Mouse (Mus musculus) megakaryocyte, adult 5-6 weeks (primary cell): ENCODE data around the gene Xpc. TPM values are rescaled to one million over a fixed set of nuclear protein-coding genes. Genes with fewer than 3 reads are reported as not detected.
"Not testable (repeated sequence)": the region's sequence is repeated elsewhere in the genome, so short reads cannot be mapped to it uniquely, and the experiment has no call there.

Source experiments
- ATAC-seq: 2 replicates; pipeline ENCODE4 v1.8.0; 2016; ENCODE audit warnings: mild to moderate bottlenecking, inconsistent platforms; ENCODE audit not compliant: poor library complexity, severe bottlenecking
- total RNA-seq, 2 experiments: library from RNA; stranded (forward) in 1 of 2; stranded (reverse) in 1 of 2; fragments of 153-499, 151-499 nt in 1 of 2; fragments of 221-1000, 200-1000 nt in 1 of 2; gene quantifications; 2 replicates each; pipeline versions ENCODE4 v1.2.3 to v1.2.4; 2015 to 2017

The Xpc gene
- total RNA-seq, 2 experiments from 2014 or later = 9.6 to 36.8 TPM

GRCm38 (mm10) chr6:91473805-91474440 lies 41.8 kb downstream of the Xpc start:
- ATAC-seq = peak; percentile 27; the same call in 1 of the 2 replicates

- peak; percentile 82 for ATAC-seq
Observed at GRCm38 (mm10) chr6:91472868-91473804, 42.6 kb downstream of the Xpc start, which contains the start of the genes Chchd4 and Tmem43. Gene Chchd4, minus strand, starts transcription at chr6:91473546. Gene Tmem43, plus strand, starts transcription at chr6:91473703.

- peak; percentile 22; the same call in 1 of the 2 replicates for ATAC-seq
Observed at GRCm38 (mm10) chr6:91472319-91472718, 43.4 kb downstream of the Xpc start.

- ATAC-seq = not testable (repeated sequence)
Observed at GRCm38 (mm10) chr6:91471427-91471826, 44.3 kb downstream of the Xpc start.

GRCm38 (mm10) chr6:91470712-91471111 lies 45.0 kb downstream of the Xpc start:
- ATAC-seq = no peak

- ATAC-seq = no peak
Observed at GRCm38 (mm10) chr6:91467106-91467505, 48.6 kb downstream of the Xpc start.

GRCm38 (mm10) chr6:91465756-91466155 lies 49.9 kb downstream of the Xpc start:
- no peak for ATAC-seq

GRCm38 (mm10) chr6:91459471-91459870 lies 56.2 kb downstream of the Xpc start:
- no peak for ATAC-seq

GRCm38 (mm10) chr6:91454546-91454945 lies 61.1 kb downstream of the Xpc start:
- no peak for ATAC-seq

- ATAC-seq = no peak
Observed at GRCm38 (mm10) chr6:91452056-91452455, 63.6 kb downstream of the Xpc start.

- ATAC-seq = no peak
Observed at GRCm38 (mm10) chr6:91449472-91450225, 66.0 kb downstream of the Xpc start.

- no peak for ATAC-seq
Observed at GRCm38 (mm10) chr6:91445316-91445715, 70.4 kb downstream of the Xpc start.

- ATAC-seq = peak; percentile 39
Observed at GRCm38 (mm10) chr6:91441145-91441662, 74.5 kb downstream of the Xpc start.

- ATAC-seq = peak; percentile 99
Observed at GRCm38 (mm10) chr6:91440474-91441144, 75.1 kb downstream of the Xpc start.

Other genes starting within 250 kb of the Xpc start
- not detected in 2 replicates for gene Wnt7a, start 104.5 kb downstream of the Xpc start, total RNA-seq (2015)
- gene Wnt7a, start 104.5 kb downstream of the Xpc start, total RNA-seq (2017) = not detected in 2 replicates
- 6.2 and 7.3 TPM in 2 replicates for gene Chchd4, start 42.3 kb downstream of the Xpc start, total RNA-seq (2015)
- 6.1 and 7.1 TPM in 2 replicates for gene Chchd4, start 42.3 kb downstream of the Xpc start, total RNA-seq (2017)
- 62.2 and 66.7 TPM in 2 replicates for gene Tmem43, start 42.2 kb downstream of the Xpc start, total RNA-seq (2015)
- 87.3 and 104 TPM in 2 replicates for gene Tmem43, start 42.2 kb downstream of the Xpc start, total RNA-seq (2017)
- gene Lsm3, start within 50 bp of the Xpc start, total RNA-seq (2015) = 84.7 and 89.8 TPM in 2 replicates
- 196 and 288 TPM in 2 replicates for gene Lsm3, start within 50 bp of the Xpc start, total RNA-seq (2017)
- gene Slc6a6, start 168.2 kb upstream of the Xpc start, total RNA-seq (2015) = 58.0 and 61.9 TPM in 2 replicates
- 46.7 and 61.0 TPM in 2 replicates for gene Slc6a6, start 168.2 kb upstream of the Xpc start, total RNA-seq (2017)